Mouse (Mus musculus) c-Kit-negative CD71-positive TER-119-positive erythroid progenitor cells, embryonic 14.5 days (primary cell): ENCODE measurements around the gene Ogfr.
A peak's percentile ranks its signal among the peaks of the same experiment; 100 is the strongest.

Experiments used
- DNase-seq: peaks from one replicate; pipeline ENCODE4 v3.0.0-alpha.2; 2013; ENCODE audit warnings: low read depth, low spot score

The Ogfr gene

GRCm38 (mm10) chr2:180589123-180589831, at the start of gene Ogfr:
TSS of gene Ogfr (plus strand) at chr2:180589245.
- peak; percentile 60 for DNase-seq

GRCm38 (mm10) chr2:180543675-180544074, 45.4 kb upstream of the Ogfr start:
- no peak for DNase-seq

GRCm38 (mm10) chr2:180545046-180545445, 44.0 kb upstream of the Ogfr start:
- DNase-seq: no peak

GRCm38 (mm10) chr2:180547384-180548106, 41.5 kb upstream of the Ogfr start:
- no peak for DNase-seq

GRCm38 (mm10) chr2:180552340-180552739, 36.7 kb upstream of the Ogfr start:
- DNase-seq: no peak

- no peak for DNase-seq
These were observed 33.8 kb upstream of the Ogfr start for GRCm38 (mm10) chr2:180555219-180555618.

- DNase-seq: no peak
These were observed 32.6 kb upstream of the Ogfr start for GRCm38 (mm10) chr2:180556470-180556869.

GRCm38 (mm10) chr2:180560245-180560644, 28.8 kb upstream of the Ogfr start:
- DNase-seq: no peak

- DNase-seq: no peak
These were observed 26.9 kb upstream of the Ogfr start for GRCm38 (mm10) chr2:180562146-180562545.

GRCm38 (mm10) chr2:180563296-180563695, 25.7 kb upstream of the Ogfr start:
- no peak for DNase-seq

GRCm38 (mm10) chr2:180563841-180564240, 25.2 kb upstream of the Ogfr start:
- DNase-seq: no peak

- peak; percentile 47 for DNase-seq
These were observed 22.7 kb upstream of the Ogfr start for GRCm38 (mm10) chr2:180566240-180566913.

- DNase-seq: no peak
These were observed 19.9 kb upstream of the Ogfr start for GRCm38 (mm10) chr2:180569028-180569643.

GRCm38 (mm10) chr2:180576482-180576881, 12.6 kb upstream of the Ogfr start:
- DNase-seq: no peak

- DNase-seq: peak; percentile 33
These were observed 10.4 kb upstream of the Ogfr start for GRCm38 (mm10) chr2:180578686-180579085.

- DNase-seq: no peak
These were observed 8.0 kb upstream of the Ogfr start, which contains the start of gene Mrgbp for GRCm38 (mm10) chr2:180581002-180581401. TSS of gene Mrgbp (plus strand) at chr2:180581304.

- peak; percentile 91 for DNase-seq
These were observed 6.4 kb upstream of the Ogfr start for GRCm38 (mm10) chr2:180582481-180583153.

- no peak for DNase-seq
These were observed 5.9 kb upstream of the Ogfr start for GRCm38 (mm10) chr2:180583154-180583507.

- DNase-seq: no peak
These were observed 316 bp upstream of the Ogfr start for GRCm38 (mm10) chr2:180588736-180589122.

- no peak for DNase-seq
These were observed 8.4 kb downstream of the Ogfr start, which contains the start of gene Col9a3 for GRCm38 (mm10) chr2:180597490-180597889. TSS of gene Col9a3 (plus strand) at chr2:180597790.

GRCm38 (mm10) chr2:180598157-180598705, 9.2 kb downstream of the Ogfr start:
- DNase-seq: no peak
